Comparison of ENCODE assay signal across 8 mouse cellular contexts in genomic region chr12:98574353-98575194, GRCm38 (mm10). TPM values are rescaled to one million over a fixed set of nuclear protein-coding genes. Genes with fewer than 3 reads are reported as not detected.
DNase-seq lines count a peak whose midpoint lies in the region; ATAC-seq lines count a peak whose summit lies in the region.

No protein-coding gene starts in this region.

- H3K4me3 ChIP-seq in embryonic facial prominence, embryonic 14.5 days (ENCODE audit: low read depth, low read length): peak overlapping the region; percentile 65
- peak overlapping the region; percentile 62 for H3K4me3 ChIP-seq in hindbrain, embryonic 15.5 days
- peak overlapping the region; percentile 59 for H3K4me3 ChIP-seq in limb, embryonic 11.5 days (ENCODE audit: low read depth, low read length)

- intact Hi-C loops in gastrocnemius, postnatal 14 days (cut with DNase I; ENCODE audit: low total_unique reads): no loop called here

- ATAC-seq in embryonic facial prominence, embryonic 14.5 days (ENCODE audit: low read depth): peak; percentile 83
- ATAC-seq in hindbrain, embryonic 15.5 days (ENCODE audit: low FRiP score, low read depth): peak; percentile 92
- peak; percentile 79 for ATAC-seq in limb, embryonic 11.5 days (ENCODE audit: insufficient number of reproducible peaks, low FRiP score, low TSS enrichment, low read depth)

- DNase-seq in gastrocnemius, postnatal 14 days: peak; percentile 13
- DNase-seq in gastrocnemius, adult 8-10 months (ENCODE audit: low spot score in 2 of 2): no peak
- DNase-seq in WW6 (ENCODE audit: low read depth, low spot score): peak; percentile 18
- peak; percentile 69 for DNase-seq in embryonic facial prominence, embryonic 14.5 days (ENCODE audit: low spot score)
- peak; percentile 64 for DNase-seq in limb, embryonic 11.5 days (ENCODE audit: low spot score)
- peak; percentile 68 to 77 for DNase-seq in natural killer cell, adult 2 months (ENCODE audit: low spot score in 2 of 2)
- DNase-seq in thymus, postnatal 25 days: peak; percentile 8

- under 1% methylated on average over 45 of the region's 84 CpGs for WGBS in embryonic facial prominence, embryonic 14.5 days
- under 1% methylated on average over 78 of the region's 84 CpGs for WGBS in hindbrain, embryonic 15.5 days
- WGBS in limb, embryonic 11.5 days: under 1% methylated on average over 68 of the region's 84 CpGs

- peak overlapping the region; percentile 58 for H3K9ac ChIP-seq in embryonic facial prominence, embryonic 14.5 days (ENCODE audit: low read depth, low read length)
- peak overlapping the region; percentile 68 for H3K9ac ChIP-seq in hindbrain, embryonic 15.5 days
- peak overlapping the region; percentile 28; the same call in 1 of the 2 replicates for H3K9ac ChIP-seq in limb, embryonic 11.5 days (ENCODE audit: low read length)

- no peak overlapping the region for H3K27ac ChIP-seq in embryonic facial prominence, embryonic 14.5 days (replicated peaks; ENCODE audit: low read depth, low read length)
- peak overlapping the region; percentile 97 for H3K27ac ChIP-seq in hindbrain, embryonic 15.5 days (replicated peaks)
- no peak overlapping the region for H3K27ac ChIP-seq in limb, embryonic 11.5 days (replicated peaks; ENCODE audit: low read depth, low read length)

- peak overlapping the region; percentile 97 for H3K4me2 ChIP-seq in embryonic facial prominence, embryonic 14.5 days (ENCODE audit: low read depth, low read length)
- peak overlapping the region; percentile 90 for H3K4me2 ChIP-seq in hindbrain, embryonic 15.5 days
- H3K4me2 ChIP-seq in limb, embryonic 11.5 days (ENCODE audit: low read depth, severe bottlenecking): peak overlapping the region; percentile 83

- no peaks in the 10 kb centered on the region for H3K9me3 ChIP-seq in embryonic facial prominence, embryonic 14.5 days (ENCODE audit: control insufficient read depth, low read length)
- no peaks in the 10 kb centered on the region for H3K9me3 ChIP-seq in hindbrain, embryonic 15.5 days
- H3K9me3 ChIP-seq in limb, embryonic 11.5 days (ENCODE audit: control insufficient read depth, low read length): no peaks in the 10 kb centered on the region

- no peaks in the 10 kb centered on the region for H3K4me1 ChIP-seq in embryonic facial prominence, embryonic 14.5 days (ENCODE audit: control insufficient read depth, insufficient read depth, low read length)
- peaks cover 64% of the 10 kb centered on the region for H3K4me1 ChIP-seq in hindbrain, embryonic 15.5 days (replicated peaks)
- H3K4me1 ChIP-seq in limb, embryonic 11.5 days (ENCODE audit: control insufficient read depth, insufficient read depth, low read length): peaks cover 3% of the 10 kb centered on the region; the same call in 1 of the 2 replicates

- peaks cover 82% of the 10 kb centered on the region for H3K27me3 ChIP-seq in embryonic facial prominence, embryonic 14.5 days (replicated peaks; ENCODE audit: control insufficient read depth, insufficient read depth, low read length)
- H3K27me3 ChIP-seq in hindbrain, embryonic 15.5 days: no peaks in the 10 kb centered on the region
- H3K27me3 ChIP-seq in limb, embryonic 11.5 days (ENCODE audit: control insufficient read depth, insufficient read depth, low read length): peaks cover 54% of the 10 kb centered on the region

- H3K36me3 ChIP-seq in embryonic facial prominence, embryonic 14.5 days (ENCODE audit: control insufficient read depth, insufficient read depth, low read length): no peaks in the 10 kb centered on the region
- no peaks in the 10 kb centered on the region for H3K36me3 ChIP-seq in hindbrain, embryonic 15.5 days
- H3K36me3 ChIP-seq in limb, embryonic 11.5 days (ENCODE audit: control insufficient read depth, insufficient read depth, low read length): no peaks in the 10 kb centered on the region

RNA-seq across cellular contexts. Expression of gene Kcnk10, which starts 3.5 kb away (rescaled TPM):
- under 1 TPM in 1 of 2 experiments, not detected in 1; 0.07 TPM for total RNA-seq in gastrocnemius, postnatal 14 days (2021)
- total RNA-seq in gastrocnemius, adult 8-10 months (2022): not detected
- 2.8 and 2.9 TPM in 2 replicates for polyA plus RNA-seq in embryonic facial prominence, embryonic 14.5 days (2014; fragmentation: Nextera tagmentation; extraction: Ambion mirVana)
- polyA plus RNA-seq in hindbrain, embryonic 15.5 days (2015; fragmentation: Nextera tagmentation; extraction: Ambion mirVana): 34.8 and 37.2 TPM in 2 replicates
- polyA plus RNA-seq in limb, embryonic 11.5 days (2014; fragmentation: Nextera tagmentation; extraction: Ambion mirVana): not detected in 2 replicates

RNA-seq across cellular contexts. Expression of gene Spata7, which starts 53.4 kb away (rescaled TPM):
- total RNA-seq in gastrocnemius, postnatal 14 days (2021): 1 to 10 TPM; 3.4 to 3.8 TPM
- 1 to 10 TPM; 3.0 to 4.0 (median 3.4) TPM for total RNA-seq in gastrocnemius, adult 8-10 months (2022)
- 9.9 and 13.4 TPM in 2 replicates for polyA plus RNA-seq in embryonic facial prominence, embryonic 14.5 days (2014; fragmentation: Nextera tagmentation; extraction: Ambion mirVana)
- polyA plus RNA-seq in hindbrain, embryonic 15.5 days (2015; fragmentation: Nextera tagmentation; extraction: Ambion mirVana): 30.6 and 32.3 TPM in 2 replicates
- 25.5 and 26.1 TPM in 2 replicates for polyA plus RNA-seq in limb, embryonic 11.5 days (2014; fragmentation: Nextera tagmentation; extraction: Ambion mirVana)

Comparison
In these comparisons a context has a peak if more than half of its experiments do, and no peak if none do; other contexts are left out.
1. DNase-seq: peak in gastrocnemius, postnatal 14 days (single experiment), WW6 (single experiment), embryonic facial prominence, embryonic 14.5 days (single experiment), limb, embryonic 11.5 days (single experiment), natural killer cell, adult 2 months (2 of 2) and thymus, postnatal 25 days (single experiment); none in gastrocnemius, adult 8-10 months (0 of 2).
2. Peak in every context shown above with its lines, with median percentiles within 50 percentile points of each other: ATAC-seq, H3K4me2 ChIP-seq, H3K4me3 ChIP-seq and H3K9ac ChIP-seq.